Mouse (Mus musculus): Measurements from ENCODE around the gene Zbtb46. TPM values are rescaled to one million over a fixed set of nuclear protein-coding genes. Genes with fewer than 3 reads are reported as not detected.

Zbtb46 gene
- polyA plus RNA-seq, 1 experiment, result 9.7 TPM

DNA sequence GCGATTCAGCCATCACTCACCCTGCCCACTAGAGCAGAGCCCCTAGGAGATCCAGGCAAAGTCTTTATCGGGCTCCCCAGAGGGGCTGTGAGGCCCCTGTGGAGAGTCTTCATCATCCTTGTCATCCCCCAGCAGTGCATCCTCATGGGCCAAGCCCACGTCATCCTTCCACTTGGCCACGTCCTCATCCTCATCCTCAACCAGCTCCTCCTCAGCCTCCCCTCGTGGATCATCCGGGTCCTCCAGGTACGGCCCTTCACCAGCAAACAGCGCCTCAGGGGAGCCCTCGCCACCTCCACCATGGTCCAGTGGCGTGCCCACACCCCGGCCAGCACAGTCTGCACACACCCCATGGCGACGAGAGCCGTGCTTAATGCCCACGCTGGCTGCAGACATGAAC, 68.2 kb downstream of the Zbtb46 start:
- 89% methylated on average over 15 of the region's 15 CpGs for WGBS
- TF ChIP-seq POLR2A (IDR thresholded peaks at IDR 0.05; ENCODE audit: borderline replicate concordance, control insufficient read depth, low read depth, low read length), result no peak
- TF ChIP-seq CTCF (IDR thresholded peaks at IDR 0.05; ENCODE audit: control insufficient read depth, insufficient read depth, low read length), result no peak
- no peak overlapping the region for H3K4me3 ChIP-seq (replicated peaks; ENCODE audit: control insufficient read depth, low read depth, low read length)
- no peaks in the 10 kb centered on the region for H3K4me1 ChIP-seq (ENCODE audit: control insufficient read depth, insufficient read depth, low read length)
- H3K27ac ChIP-seq (ENCODE audit: control insufficient read depth, insufficient read depth, low read depth, low read length, poor library complexity), result no peak overlapping the region

DNA sequence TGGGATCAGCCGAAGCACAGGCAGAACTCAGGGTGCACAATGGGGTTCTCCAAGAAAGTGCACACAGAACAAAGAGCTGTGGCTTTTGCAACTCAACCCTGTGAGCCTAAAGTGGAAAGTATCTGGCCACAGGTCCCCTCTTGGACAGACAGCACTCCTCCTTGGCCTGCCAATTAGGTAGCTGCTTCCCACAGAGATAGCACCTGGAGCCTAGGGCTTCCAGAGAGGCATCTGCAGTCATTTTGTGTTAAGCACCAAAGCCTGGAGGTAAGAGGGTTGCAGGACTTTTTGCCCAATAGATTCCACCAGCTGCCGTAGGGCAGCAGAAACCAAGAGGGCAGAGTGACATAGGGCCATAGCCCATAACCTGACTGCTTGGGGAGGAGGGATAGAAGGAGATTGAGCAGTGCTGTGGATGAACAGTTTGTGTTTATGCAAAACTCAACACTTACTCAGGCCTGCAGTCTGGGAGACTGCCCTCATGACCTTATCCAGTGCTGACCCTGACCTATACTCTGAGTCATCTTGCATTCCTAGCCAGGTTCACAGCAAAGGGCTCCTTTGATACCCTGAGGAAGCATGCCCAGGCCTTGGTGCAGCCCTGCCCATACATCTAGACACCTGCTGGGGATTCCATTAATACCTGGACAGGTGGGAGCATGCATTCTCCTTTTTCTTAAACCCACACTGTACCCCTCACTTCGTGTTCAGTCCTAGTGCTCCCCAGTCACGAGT, 68.9 kb downstream of the Zbtb46 start:
- WGBS, result 81% methylated on average over 4 of the region's 4 CpGs
- H3K4me1 ChIP-seq (ENCODE audit: control insufficient read depth, insufficient read depth, low read length), result no peaks in the 10 kb centered on the region
- no peak overlapping the region for H3K27ac ChIP-seq (ENCODE audit: control insufficient read depth, insufficient read depth, low read depth, low read length, poor library complexity)
- no peak for TF ChIP-seq POLR2A (IDR thresholded peaks at IDR 0.05; ENCODE audit: borderline replicate concordance, control insufficient read depth, low read depth, low read length)
- TF ChIP-seq CTCF (IDR thresholded peaks at IDR 0.05; ENCODE audit: control insufficient read depth, insufficient read depth, low read length), result no peak
- H3K4me3 ChIP-seq (replicated peaks; ENCODE audit: control insufficient read depth, low read depth, low read length), result no peak overlapping the region

DNA sequence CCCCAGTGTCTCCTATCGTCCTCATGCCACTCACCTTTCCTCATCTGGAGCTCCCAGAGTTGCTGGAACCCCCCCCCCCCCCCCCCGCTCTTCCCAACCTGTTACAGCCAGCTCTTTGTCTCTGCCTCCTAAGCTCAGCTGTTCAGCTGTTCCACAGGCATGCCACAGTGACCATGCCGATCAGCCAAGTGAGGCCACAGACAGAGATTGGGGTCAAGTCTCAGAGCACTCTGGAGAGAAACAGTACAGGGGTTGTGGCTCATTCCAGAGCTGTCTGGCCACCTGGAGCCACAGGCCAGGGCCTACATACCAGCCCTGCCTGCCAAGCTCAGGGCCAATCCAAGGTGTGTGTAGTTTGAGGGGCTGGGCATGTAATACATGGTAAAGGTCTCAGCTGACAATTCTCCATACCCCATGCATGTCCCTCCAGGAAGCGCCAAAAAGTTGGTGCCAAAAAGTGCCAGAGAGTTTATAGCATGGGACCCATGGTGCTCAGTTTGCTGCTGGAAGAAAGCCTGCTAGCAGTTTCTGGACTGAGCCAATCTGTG, 72.5 kb downstream of the Zbtb46 start:
- no peaks in the 10 kb centered on the region for H3K4me1 ChIP-seq (ENCODE audit: control insufficient read depth, insufficient read depth, low read length)
- TF ChIP-seq CTCF (IDR thresholded peaks at IDR 0.05; ENCODE audit: control insufficient read depth, insufficient read depth, low read length) (no peak), POLR2A (IDR thresholded peaks at IDR 0.05; ENCODE audit: borderline replicate concordance, control insufficient read depth, low read depth, low read length) (no peak)

DNA sequence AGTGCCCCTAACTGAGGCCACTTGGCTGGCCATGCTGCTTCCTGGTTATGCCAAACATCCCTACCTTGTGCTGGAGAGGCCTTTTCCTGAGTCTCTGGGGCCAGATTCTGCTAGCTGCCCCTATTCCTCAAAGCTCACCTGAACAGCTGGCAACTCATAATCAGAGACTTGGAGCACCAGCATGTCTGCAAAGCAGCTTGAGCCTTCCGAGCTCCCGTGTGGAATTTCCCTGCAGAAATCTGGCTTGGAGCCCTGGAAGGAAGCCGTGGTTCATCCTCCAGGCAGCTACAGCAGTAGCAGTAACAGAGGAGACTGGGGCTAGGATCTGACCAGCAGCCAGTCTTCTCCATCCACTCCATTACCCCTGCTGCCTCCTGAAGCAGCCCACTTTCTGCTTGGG, 73.3 kb downstream of the Zbtb46 start:
- H3K4me3 ChIP-seq (replicated peaks; ENCODE audit: control insufficient read depth, low read depth, low read length), result no peak overlapping the region
- no peak overlapping the region for H3K27ac ChIP-seq (ENCODE audit: control insufficient read depth, insufficient read depth, low read depth, low read length, poor library complexity)
- WGBS, result 88% methylated on average over 3 of the region's 3 CpGs
- no peaks in the 10 kb centered on the region for H3K4me1 ChIP-seq (ENCODE audit: control insufficient read depth, insufficient read depth, low read length)
- TF ChIP-seq POLR2A (IDR thresholded peaks at IDR 0.05; ENCODE audit: borderline replicate concordance, control insufficient read depth, low read depth, low read length), result no peak
- no peak for TF ChIP-seq CTCF (IDR thresholded peaks at IDR 0.05; ENCODE audit: control insufficient read depth, insufficient read depth, low read length)

More for the DNA sequence above, 72.5 kb downstream of the Zbtb46 start:
- 84% methylated on average over 4 of the region's 4 CpGs for WGBS
- no peak overlapping the region for H3K27ac ChIP-seq (ENCODE audit: control insufficient read depth, insufficient read depth, low read depth, low read length, poor library complexity)
- H3K4me3 ChIP-seq (replicated peaks; ENCODE audit: control insufficient read depth, low read depth, low read length), result no peak overlapping the region

DNA sequence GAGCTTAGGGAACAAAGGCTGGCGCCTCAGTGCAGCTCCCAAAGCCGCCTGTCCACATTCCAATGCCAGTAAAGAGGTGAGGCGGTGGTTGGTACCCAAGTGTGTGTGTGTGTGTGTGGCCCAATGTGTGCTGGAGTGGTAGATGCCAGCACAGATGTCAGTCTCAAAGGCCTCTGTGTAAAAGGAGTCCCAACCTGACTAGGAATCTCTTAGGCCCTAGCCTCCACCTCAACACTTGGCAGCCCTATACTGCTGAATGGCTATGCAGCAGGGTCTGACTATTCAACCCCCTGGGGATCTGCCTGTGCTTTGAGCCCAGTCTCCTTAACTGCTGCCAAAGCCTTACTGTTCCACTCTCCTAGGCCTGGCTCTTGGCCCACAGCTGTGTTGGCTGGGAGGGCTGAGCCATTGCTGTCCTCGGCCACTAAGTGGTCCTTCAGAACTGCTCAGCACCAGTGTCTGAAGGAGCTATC, 74.3 kb downstream of the Zbtb46 start:
- no peaks in the 10 kb centered on the region for H3K4me1 ChIP-seq (ENCODE audit: control insufficient read depth, insufficient read depth, low read length)
- TF ChIP-seq CTCF (IDR thresholded peaks at IDR 0.05; ENCODE audit: control insufficient read depth, insufficient read depth, low read length) (no peak), POLR2A (IDR thresholded peaks at IDR 0.05; ENCODE audit: borderline replicate concordance, control insufficient read depth, low read depth, low read length) (no peak)
- H3K27ac ChIP-seq (ENCODE audit: control insufficient read depth, insufficient read depth, low read depth, low read length, poor library complexity), result no peak overlapping the region
- H3K4me3 ChIP-seq (replicated peaks; ENCODE audit: control insufficient read depth, low read depth, low read length), result no peak overlapping the region
- WGBS, result 98% methylated on average over 4 of the region's 4 CpGs

DNA sequence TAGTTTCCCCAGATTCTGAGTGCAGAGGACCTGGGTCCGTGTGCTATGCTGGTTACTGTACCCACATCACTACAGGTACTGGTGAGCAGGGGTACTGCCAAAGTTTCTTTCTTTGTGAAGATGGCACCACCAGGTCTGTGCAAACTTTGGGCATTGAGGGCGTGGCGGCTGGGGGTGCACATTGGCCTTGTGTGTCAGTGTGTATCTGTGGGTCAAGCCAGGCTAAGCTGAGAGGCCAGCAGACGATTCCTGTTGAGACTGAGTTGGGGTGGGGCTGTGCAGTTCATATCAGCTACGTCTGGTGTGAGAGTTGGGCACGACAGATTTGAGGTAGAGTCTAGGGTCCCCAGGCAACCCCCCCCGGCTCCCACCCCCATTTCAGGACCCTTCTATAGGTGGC, 74.8 kb downstream of the Zbtb46 start:
- TF ChIP-seq POLR2A (IDR thresholded peaks at IDR 0.05; ENCODE audit: borderline replicate concordance, control insufficient read depth, low read depth, low read length) (no peak), CTCF (IDR thresholded peaks at IDR 0.05; ENCODE audit: control insufficient read depth, insufficient read depth, low read length) (no peak)
- H3K27ac ChIP-seq (ENCODE audit: control insufficient read depth, insufficient read depth, low read depth, low read length, poor library complexity), result no peak overlapping the region
- WGBS, result 77% methylated on average over 7 of the region's 7 CpGs
- no peaks in the 10 kb centered on the region for H3K4me1 ChIP-seq (ENCODE audit: control insufficient read depth, insufficient read depth, low read length)
- no peak overlapping the region for H3K4me3 ChIP-seq (replicated peaks; ENCODE audit: control insufficient read depth, low read depth, low read length)

DNA sequence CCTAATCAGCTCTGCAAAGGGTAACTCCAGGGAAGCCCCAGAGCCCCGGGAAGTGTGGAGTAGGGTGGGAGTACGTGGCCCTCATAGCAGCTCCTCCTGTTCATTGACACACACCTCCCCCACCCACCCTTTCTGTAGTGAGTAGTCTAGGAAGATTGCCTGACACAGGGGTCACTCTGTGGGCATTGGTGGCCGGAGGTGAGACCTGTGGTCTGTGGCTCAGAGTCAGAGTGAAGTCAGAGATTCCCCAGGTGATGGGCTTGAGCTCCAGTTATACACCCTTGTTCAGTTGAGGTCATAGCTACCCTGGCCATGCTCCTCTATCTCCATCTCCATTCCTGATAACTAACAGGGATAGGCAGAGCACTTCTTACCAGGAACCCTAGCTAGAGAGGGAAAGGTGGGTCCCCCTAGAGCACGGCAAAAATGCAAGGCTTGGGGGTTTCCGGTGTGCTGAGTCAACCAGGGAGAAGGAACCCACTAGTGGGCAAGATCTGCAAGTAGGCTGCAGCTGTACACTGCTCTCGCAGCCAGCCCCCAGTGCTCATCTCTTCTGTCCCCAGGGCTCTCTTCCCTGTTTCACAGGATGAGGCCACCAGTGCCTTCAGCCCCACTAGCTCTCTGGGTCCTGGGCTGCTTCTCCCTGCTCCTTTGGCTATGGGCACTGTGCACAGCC, 77.5 kb downstream of the Zbtb46 start:
- 86% methylated on average over 6 of the region's 6 CpGs for WGBS
- no peak overlapping the region for H3K27ac ChIP-seq (ENCODE audit: control insufficient read depth, insufficient read depth, low read depth, low read length, poor library complexity)
- TF ChIP-seq POLR2A (IDR thresholded peaks at IDR 0.05; ENCODE audit: borderline replicate concordance, control insufficient read depth, low read depth, low read length), result no peak
- no peak for TF ChIP-seq CTCF (IDR thresholded peaks at IDR 0.05; ENCODE audit: control insufficient read depth, insufficient read depth, low read length)
- H3K4me1 ChIP-seq (ENCODE audit: control insufficient read depth, insufficient read depth, low read length), result no peaks in the 10 kb centered on the region; the same call in 1 of the 2 replicates
- no peak overlapping the region for H3K4me3 ChIP-seq (replicated peaks; ENCODE audit: control insufficient read depth, low read depth, low read length)

DNA sequence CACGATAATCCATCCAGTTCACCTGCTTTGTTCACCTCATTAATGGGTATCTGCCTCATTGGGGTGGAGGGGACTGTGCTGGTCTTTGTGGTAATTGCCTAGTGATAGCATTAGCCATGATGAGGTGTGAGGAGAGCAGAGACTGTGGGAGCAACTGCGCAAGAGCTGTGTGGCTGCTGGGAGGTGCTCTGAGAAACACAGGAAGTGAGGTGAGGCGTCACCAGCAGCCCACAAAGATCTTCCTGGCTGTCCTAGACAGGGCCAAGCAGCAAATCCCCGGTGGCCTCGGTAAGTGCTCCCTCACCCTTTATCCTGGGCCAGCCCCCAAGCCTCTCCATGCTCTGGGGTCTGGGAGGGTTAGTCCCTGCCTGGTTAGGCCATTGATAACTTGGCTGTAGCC, 78.1 kb downstream of the Zbtb46 start:
- WGBS, result 57% methylated on average over 5 of the region's 5 CpGs
- H3K4me3 ChIP-seq (replicated peaks; ENCODE audit: control insufficient read depth, low read depth, low read length), result peak overlapping the region; percentile 10
- H3K27ac ChIP-seq (ENCODE audit: control insufficient read depth, insufficient read depth, low read depth, low read length, poor library complexity), result no peak overlapping the region
- no peaks in the 10 kb centered on the region; the same call in 1 of the 2 replicates for H3K4me1 ChIP-seq (ENCODE audit: control insufficient read depth, insufficient read depth, low read length)
- TF ChIP-seq CTCF (IDR thresholded peaks at IDR 0.05; ENCODE audit: control insufficient read depth, insufficient read depth, low read length) (no peak), POLR2A (IDR thresholded peaks at IDR 0.05; ENCODE audit: borderline replicate concordance, control insufficient read depth, low read depth, low read length) (no peak)

Data from bone marrow, adult 2 months (tissue).